In the genomic region with DNA sequence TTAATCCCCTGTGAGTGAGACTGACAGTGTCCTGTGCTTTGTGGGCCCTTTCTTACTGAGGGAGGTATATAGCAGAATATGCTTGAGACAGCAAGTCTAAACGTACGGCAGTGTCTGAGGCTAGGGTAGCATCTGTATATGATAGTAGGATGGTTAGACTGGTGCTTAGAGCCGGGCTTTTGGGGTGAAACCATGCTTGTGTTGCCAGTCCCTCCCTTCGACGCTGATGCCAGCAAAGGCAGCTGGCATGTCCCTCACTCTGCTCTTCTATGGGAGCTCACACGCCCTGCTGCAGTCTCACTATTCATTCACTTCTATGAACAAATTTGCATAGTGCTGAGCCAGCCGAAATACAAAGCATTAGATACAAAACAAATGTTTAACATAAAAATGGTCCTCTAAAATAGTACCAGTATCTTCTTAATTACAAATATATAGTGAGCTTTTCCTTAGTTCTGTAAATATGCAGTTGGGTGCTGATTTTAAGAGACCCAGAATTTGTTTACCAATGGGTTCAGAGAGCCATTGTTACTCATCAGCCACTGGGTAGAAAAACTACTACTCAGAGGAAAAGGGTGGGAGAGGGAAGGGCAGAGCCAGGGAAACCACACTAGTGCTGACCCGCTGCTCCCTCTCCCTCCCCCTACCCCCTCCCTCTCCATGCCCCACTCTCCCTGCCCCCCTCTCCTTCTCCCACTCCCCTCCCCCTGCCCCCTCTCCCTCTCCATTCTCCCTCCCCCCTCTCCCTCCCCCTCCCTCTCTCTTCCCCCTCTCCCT, we compare ENCODE assay signal across 16 mouse cellular contexts.
A peak's percentile ranks its signal among the peaks of the same experiment; 100 is the strongest.
DNase-seq lines count a peak whose midpoint lies in the region; ATAC-seq and TF ChIP-seq lines count a peak whose summit lies in the region.
"Had no signal": no experiment of that assay in that cellular context is flagged by ENCODE, and none has a peak within 500 bp of the region (broad histone marks: within the 10 kb centered on the region; RNA-seq: fewer than 3 reads in every experiment).

No protein-coding gene starts in this region.

- no peak overlapping the region for H3K4me2 ChIP-seq in hindbrain, embryonic 11.5 days (replicated peaks; ENCODE audit: low read depth, low read length)
- H3K4me2 ChIP-seq in hindbrain, embryonic 13.5 days = no peak overlapping the region
- no peak overlapping the region for H3K4me2 ChIP-seq in midbrain, embryonic 14.5 days (ENCODE audit: low read length)
- no peak overlapping the region for H3K4me2 ChIP-seq in intestine, postnatal 0 days (replicated peaks; ENCODE audit: low read depth)
- H3K4me2 ChIP-seq: embryonic facial prominence, embryonic 12.5 days; heart, embryonic 12.5 days; liver, embryonic 13.5 days had no signal

- no peak for TF ChIP-seq CTCF in intestine, postnatal 0 days (IDR thresholded peaks at IDR 0.05; ENCODE audit: low read depth)

- H3K27me3 ChIP-seq in hindbrain, embryonic 11.5 days (ENCODE audit: control insufficient read depth, insufficient read depth, low read length) = no peaks in the 10 kb centered on the region
- H3K27me3 ChIP-seq in hindbrain, embryonic 10.5 days (ENCODE audit: insufficient read depth, poor library complexity, severe bottlenecking) = no peaks in the 10 kb centered on the region
- no peaks in the 10 kb centered on the region for H3K27me3 ChIP-seq in hindbrain, embryonic 13.5 days
- H3K27me3 ChIP-seq in midbrain, embryonic 14.5 days (ENCODE audit: control insufficient read depth, insufficient read depth, low read length) = no peaks in the 10 kb centered on the region
- H3K27me3 ChIP-seq in intestine, postnatal 0 days (replicated peaks; ENCODE audit: control insufficient read depth, insufficient read depth, low read length) = no peaks in the 10 kb centered on the region
- H3K27me3 ChIP-seq: embryonic facial prominence, embryonic 12.5 days; heart, embryonic 12.5 days; liver, embryonic 13.5 days; Patski had no signal

- H3K9ac ChIP-seq in hindbrain, embryonic 11.5 days (ENCODE audit: low read depth, low read length) = no peak overlapping the region
- no peak overlapping the region for H3K9ac ChIP-seq in hindbrain, embryonic 13.5 days
- H3K9ac ChIP-seq in midbrain, embryonic 14.5 days (replicated peaks; ENCODE audit: low read length) = no peak overlapping the region
- H3K9ac ChIP-seq in intestine, postnatal 0 days (ENCODE audit: low read depth, low read length) = no peak overlapping the region
- H3K9ac ChIP-seq: embryonic facial prominence, embryonic 12.5 days; heart, embryonic 12.5 days; liver, embryonic 13.5 days had no signal

- DNase-seq in hindbrain, embryonic 11.5 days (ENCODE audit: low spot score) = peak; percentile 8
- DNase-seq in hindbrain, embryonic 10.5 days (ENCODE audit: low spot score) = no peak
- peak; percentile 78 for DNase-seq in brain, adult 2 months (ENCODE audit: low read depth, low spot score)
- DNase-seq in midbrain, embryonic 14.5 days = peak; percentile 50
- no peak for DNase-seq in liver
- no peak for DNase-seq in urinary bladder, postnatal 25 days (ENCODE audit: low spot score)
- DNase-seq: cerebellum, adult 9-10 months; kidney, adult 11 months; liver, embryonic 13.5 days; thymus, postnatal 36 days had no signal

- H3K27ac ChIP-seq in hindbrain, embryonic 11.5 days (ENCODE audit: low read depth, low read length) = no peak overlapping the region
- no peak overlapping the region for H3K27ac ChIP-seq in hindbrain, embryonic 10.5 days
- peak overlapping the region; percentile 30; the same call in 1 of the 2 replicates for H3K27ac ChIP-seq in hindbrain, embryonic 13.5 days
- H3K27ac ChIP-seq in midbrain, embryonic 14.5 days (replicated peaks; ENCODE audit: low read depth, low read length) = 0 out of 2 replicates have a peak overlapping the region, but pooled peaks have one; percentile 41
- H3K27ac ChIP-seq in intestine, postnatal 0 days (ENCODE audit: low read depth, low read length) = no peak overlapping the region
- H3K27ac ChIP-seq: embryonic facial prominence, embryonic 12.5 days; liver, embryonic 13.5 days; macrophage had no signal

- no peak overlapping the region for H3K4me3 ChIP-seq in hindbrain, embryonic 11.5 days (ENCODE audit: low read depth, low read length)
- H3K4me3 ChIP-seq in hindbrain, embryonic 10.5 days = no peak overlapping the region
- H3K4me3 ChIP-seq in hindbrain, embryonic 13.5 days = no peak overlapping the region
- no peak overlapping the region for H3K4me3 ChIP-seq in midbrain, embryonic 14.5 days (replicated peaks; ENCODE audit: low read depth, low read length)
- no peak overlapping the region for H3K4me3 ChIP-seq in intestine, postnatal 0 days (ENCODE audit: low read depth, low read length)
- H3K4me3 ChIP-seq: embryonic facial prominence, embryonic 12.5 days; heart, embryonic 12.5 days; liver, embryonic 13.5 days had no signal

- peak; percentile 85 for ATAC-seq in hindbrain, embryonic 11.5 days (ENCODE audit: low FRiP score)
- ATAC-seq in hindbrain, embryonic 13.5 days (ENCODE audit: low FRiP score) = peak; percentile 91
- peak; percentile 81 for ATAC-seq in midbrain, embryonic 14.5 days (ENCODE audit: low FRiP score, low TSS enrichment)
- no peak for ATAC-seq in intestine, postnatal 0 days
- ATAC-seq: Patski had no signal

- no peaks in the 10 kb centered on the region for H3K4me1 ChIP-seq in hindbrain, embryonic 11.5 days (replicated peaks; ENCODE audit: control insufficient read depth, insufficient read depth, low read length)
- H3K4me1 ChIP-seq in hindbrain, embryonic 10.5 days (replicated peaks) = 0 out of 2 replicates have a peak, but pooled peaks cover 4% of the 10 kb centered on the region
- H3K4me1 ChIP-seq in hindbrain, embryonic 13.5 days (replicated peaks) = 0 out of 2 replicates have a peak, but pooled peaks cover 4% of the 10 kb centered on the region
- H3K4me1 ChIP-seq in midbrain, embryonic 14.5 days (ENCODE audit: control insufficient read depth, insufficient read depth, low read length) = no peaks in the 10 kb centered on the region; the same call in 1 of the 2 replicates
- no peaks in the 10 kb centered on the region for H3K4me1 ChIP-seq in intestine, postnatal 0 days (replicated peaks; ENCODE audit: control insufficient read depth, insufficient read depth, low read length)
- H3K4me1 ChIP-seq: embryonic facial prominence, embryonic 12.5 days; heart, embryonic 12.5 days; liver, embryonic 13.5 days had no signal

- H3K9me3 ChIP-seq in hindbrain, embryonic 11.5 days (ENCODE audit: control insufficient read depth, low read length) = no peaks in the 10 kb centered on the region
- H3K9me3 ChIP-seq in hindbrain, embryonic 10.5 days = no peaks in the 10 kb centered on the region
- no peaks in the 10 kb centered on the region for H3K9me3 ChIP-seq in hindbrain, embryonic 13.5 days
- H3K9me3 ChIP-seq in midbrain, embryonic 14.5 days (ENCODE audit: control insufficient read depth, low read length) = no peaks in the 10 kb centered on the region
- H3K9me3 ChIP-seq in intestine, postnatal 0 days (ENCODE audit: control insufficient read depth) = no peaks in the 10 kb centered on the region
- H3K9me3 ChIP-seq: embryonic facial prominence, embryonic 12.5 days; heart, embryonic 12.5 days; liver, embryonic 13.5 days had no signal

- H3K36me3 ChIP-seq in hindbrain, embryonic 11.5 days (ENCODE audit: control insufficient read depth, insufficient read depth, low read length) = no peaks in the 10 kb centered on the region
- peaks cover 9% of the 10 kb centered on the region; the same call in 1 of the 2 replicates for H3K36me3 ChIP-seq in hindbrain, embryonic 10.5 days
- peaks cover 34% of the 10 kb centered on the region for H3K36me3 ChIP-seq in hindbrain, embryonic 13.5 days
- peaks cover 11% of the 10 kb centered on the region; the same call in 1 of the 2 replicates for H3K36me3 ChIP-seq in midbrain, embryonic 14.5 days (ENCODE audit: control insufficient read depth, insufficient read depth, low read length)
- H3K36me3 ChIP-seq in intestine, postnatal 0 days (ENCODE audit: control insufficient read depth, insufficient read depth) = peaks cover 32% of the 10 kb centered on the region; the same call in 1 of the 2 replicates

- 68% methylated on average over 8 of the region's 8 CpGs for WGBS in hindbrain, embryonic 11.5 days
- 63% methylated on average over 8 of the region's 8 CpGs for WGBS in hindbrain, embryonic 10.5 days
- WGBS in hindbrain, embryonic 13.5 days = 36% methylated on average over 8 of the region's 8 CpGs
- WGBS in midbrain, embryonic 14.5 days = 46% methylated on average over 8 of the region's 8 CpGs
- WGBS in intestine, postnatal 0 days = 81% methylated on average over 8 of the region's 8 CpGs

Comparison
In these comparisons a context has a peak if more than half of its experiments do, and no peak if none do; other contexts are left out.
1. DNase-seq: peak in hindbrain, embryonic 11.5 days (single experiment), brain, adult 2 months (single experiment) and midbrain, embryonic 14.5 days (single experiment); none in hindbrain, embryonic 10.5 days (single experiment), liver (single experiment) and urinary bladder, postnatal 25 days (single experiment).
2. H3K27ac ChIP-seq: peak in hindbrain, embryonic 13.5 days (single experiment) and midbrain, embryonic 14.5 days (single experiment); none in hindbrain, embryonic 11.5 days (single experiment), hindbrain, embryonic 10.5 days (single experiment) and intestine, postnatal 0 days (single experiment).